Mouse (Mus musculus) lung, embryonic 16.5 days (tissue): ENCODE measurements around the gene Tbc1d17. TPM values are rescaled to one million over a fixed set of nuclear protein-coding genes. Genes with fewer than 3 reads are reported as not detected.

ENCODE experiments used
- ATAC-seq: fragments of 200-750 bp; cut with Nextera tagmentation; 2 replicates; pipeline ENCODE4 v1.8.0; 2017; ENCODE audit warnings: low read depth, mild to moderate bottlenecking, moderate library complexity
- H3K27ac ChIP-seq: fragments of 300-500 bp; sonication (generic); 2 replicates; pipeline ENCODE4 v1.5.1; 2014; ENCODE audit warnings: mild to moderate bottlenecking, control low read depth, low read length
- H3K27me3 ChIP-seq: fragments of 300-500 bp; sonication (generic); 2 replicates; pipeline ENCODE4 v1.6.1; 2014; ENCODE audit warnings: low read depth, low read length, mixed read lengths; ENCODE audit not compliant: control insufficient read depth, insufficient read depth
- H3K36me3 ChIP-seq: fragments of 300-500 bp; sonication (generic); 2 replicates; pipeline ENCODE4 v1.6.1; 2014; ENCODE audit warnings: low read length; ENCODE audit not compliant: control insufficient read depth, insufficient read depth
- H3K4me1 ChIP-seq: fragments of 300-500 bp; sonication (generic); replicated peaks from 2 replicates; pipeline ENCODE4 v1.6.1; 2014; ENCODE audit warnings: low read length, mixed read lengths; ENCODE audit not compliant: control insufficient read depth, insufficient read depth
- H3K4me2 ChIP-seq: fragments of 300-500 bp; sonication (generic); 2 replicates; pipeline ENCODE4 v1.6.1; 2014; ENCODE audit warnings: low read depth, low read length, control low read depth
- H3K4me3 ChIP-seq: fragments of 300-500 bp; sonication (generic); 2 replicates; pipeline ENCODE4 v1.5.1; 2014; ENCODE audit warnings: mild to moderate bottlenecking, low read length, control low read depth
- H3K9ac ChIP-seq: fragments of 300-500 bp; sonication (generic); 2 replicates; pipeline ENCODE4 v1.6.1; 2014; ENCODE audit warnings: low read length, control low read depth
- H3K9me3 ChIP-seq: fragments of 300-500 bp; sonication (generic); 2 replicates; pipeline ENCODE4 v1.6.1; 2016; ENCODE audit warnings: low read length; ENCODE audit not compliant: control insufficient read depth
- WGBS: fragments of 180-500 bp; shearing (Covaris S2); extraction: QIAGEN DNeasy Blood & Tissue Kit; methylation state at CpG from one replicate; pipeline ENCODE4 v1.1.7; 2014; 5-methylcytosine and 5-hydroxymethylcytosine counted together
- polyA plus RNA-seq: library from polyadenylated mRNA; unstranded; fragments of >200 nt; fragmentation: Nextera tagmentation; extraction: Ambion mirVana; gene quantifications from 2 replicates; pipeline ENCODE4 v1.2.1, GENCODE M21; 2015

Tbc1d17 gene
- polyA plus RNA-seq, 1 experiment from 2014 or later: 84.4 TPM

DNA sequence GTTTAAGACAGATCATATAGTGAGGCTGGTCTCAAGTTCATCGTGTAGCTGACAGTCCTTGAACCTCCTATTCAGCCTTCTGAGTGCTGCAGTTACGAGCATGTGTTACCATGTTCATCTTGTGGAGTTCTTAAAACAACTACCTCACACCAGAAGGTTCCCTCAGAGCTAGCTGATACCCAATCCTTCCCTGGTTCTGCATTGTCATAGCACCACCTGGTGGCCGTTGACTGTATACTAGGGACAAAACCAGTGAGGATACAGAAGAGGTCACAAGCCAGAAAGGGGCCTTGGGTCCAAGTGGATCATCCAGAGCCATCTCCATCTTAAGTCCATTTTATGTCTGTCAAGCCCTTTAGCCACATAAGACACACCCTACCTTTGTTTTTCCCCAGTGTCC is 24.0 kb downstream of the Tbc1d17 start:
- H3K4me2 ChIP-seq: no peak overlapping the region
- peaks cover 13% of the 10 kb centered on the region for H3K4me1 ChIP-seq
- no peak overlapping the region for H3K9ac ChIP-seq
- H3K9me3 ChIP-seq: no peaks in the 10 kb centered on the region
- H3K36me3 ChIP-seq: peaks cover 13% of the 10 kb centered on the region
- H3K4me3 ChIP-seq: no peak overlapping the region
- 16% methylated on average over 3 of the region's 3 CpGs for WGBS
- no peak overlapping the region for H3K27ac ChIP-seq
- ATAC-seq: peak; percentile 46; the same call in 1 of the 2 replicates
- H3K27me3 ChIP-seq: no peaks in the 10 kb centered on the region

DNA sequence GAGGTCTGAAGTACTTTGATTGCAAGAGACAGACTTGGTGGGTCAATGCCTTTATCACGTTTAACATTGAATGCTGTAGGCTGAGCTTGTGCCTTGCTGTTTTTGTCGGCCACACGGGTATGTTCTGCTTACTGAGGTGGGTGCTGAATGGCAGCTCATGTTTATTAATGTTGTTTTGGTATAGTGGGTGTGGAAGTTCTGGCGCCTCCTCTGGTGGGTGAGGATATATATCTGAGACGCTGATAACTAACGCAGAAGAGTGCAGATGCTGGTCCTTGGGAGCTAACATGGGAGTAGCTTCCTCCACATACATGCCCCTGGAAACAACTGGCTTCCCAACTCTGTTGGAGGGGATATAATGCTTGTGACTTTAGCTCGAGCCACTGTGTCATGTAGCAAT is 25.5 kb downstream of the Tbc1d17 start:
- Histone ChIP-seq H3K9me3 (no peaks in the 10 kb centered on the region), H3K9ac (no peak overlapping the region), H3K27ac (no peak overlapping the region), H3K27me3 (no peaks in the 10 kb centered on the region), H3K4me3 (no peak overlapping the region), H3K4me1 (peaks cover 25% of the 10 kb centered on the region), H3K4me2 (no peak overlapping the region), H3K36me3 (no peaks in the 10 kb centered on the region; the same call in 1 of the 2 replicates)
- WGBS: 43% methylated on average over 7 of the region's 7 CpGs
- ATAC-seq: no peak

DNA sequence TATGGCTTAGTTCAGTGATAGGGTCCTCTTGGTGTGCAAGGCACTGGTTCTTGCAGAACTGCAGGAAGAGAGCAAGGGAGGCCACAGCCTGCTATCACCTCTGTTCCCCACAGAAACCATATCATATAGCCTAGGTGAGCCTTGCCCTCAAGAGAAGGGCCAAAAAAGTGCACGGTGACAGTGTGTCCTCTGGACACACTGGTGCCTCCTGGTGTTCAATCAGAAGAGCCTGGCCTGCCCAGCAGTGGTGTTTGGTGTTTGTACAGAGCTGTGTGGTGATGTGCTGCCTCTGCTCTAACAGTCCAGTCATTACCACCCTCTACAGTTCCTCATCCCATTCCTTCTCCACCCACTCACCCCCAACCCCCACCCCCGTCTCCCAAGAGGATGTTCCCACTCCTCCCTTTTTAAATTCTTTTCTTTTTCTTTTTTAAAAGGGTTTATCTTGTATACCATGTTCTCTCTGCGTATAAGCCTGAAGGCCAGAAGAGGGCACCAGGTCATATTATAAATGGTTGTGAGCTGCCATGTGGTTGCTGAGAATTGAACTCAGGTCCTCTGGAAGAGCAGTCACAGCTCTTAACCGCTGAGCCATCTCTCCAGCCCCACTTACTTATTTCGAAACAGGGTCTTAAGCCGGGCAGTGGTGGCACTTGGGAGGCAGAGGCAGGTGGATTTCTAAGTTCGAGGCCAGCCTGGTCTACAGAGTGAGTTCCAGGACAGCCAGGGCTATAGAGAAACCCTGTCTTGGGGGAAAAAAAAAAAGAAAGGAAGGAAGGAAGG is 27.0 kb downstream of the Tbc1d17 start:
- H3K36me3 ChIP-seq: no peaks in the 10 kb centered on the region; the same call in 1 of the 2 replicates
- no peak overlapping the region for H3K27ac ChIP-seq
- H3K4me1 ChIP-seq: peaks cover 35% of the 10 kb centered on the region
- no peaks in the 10 kb centered on the region for H3K27me3 ChIP-seq
- H3K4me2 ChIP-seq: no peak overlapping the region
- ATAC-seq: no peak
- no peak overlapping the region for H3K9ac ChIP-seq
- no peak overlapping the region for H3K4me3 ChIP-seq
- WGBS: 76% methylated on average over 7 of the region's 7 CpGs
- H3K9me3 ChIP-seq: no peaks in the 10 kb centered on the region

DNA sequence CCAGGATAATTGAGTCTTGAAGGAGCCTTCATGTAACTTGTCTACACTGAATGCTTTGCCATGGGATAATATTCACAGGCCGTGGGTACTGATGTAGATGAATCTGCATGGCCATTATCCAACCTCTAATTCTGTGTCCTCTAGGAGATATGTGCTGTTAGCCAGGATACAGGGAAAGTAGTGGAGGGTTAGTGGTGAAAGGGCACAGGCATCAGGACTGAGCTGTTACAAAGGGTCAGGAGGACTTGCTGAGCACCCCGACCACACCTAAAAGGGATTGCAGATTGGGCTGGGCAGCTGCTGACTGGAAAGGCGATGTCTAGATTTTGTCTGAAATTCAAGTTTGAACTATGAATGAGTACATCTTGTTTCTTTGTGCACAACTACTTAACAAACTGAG is 28.4 kb downstream of the Tbc1d17 start:
- Histone ChIP-seq H3K36me3 (no peaks in the 10 kb centered on the region), H3K9me3 (no peaks in the 10 kb centered on the region), H3K27me3 (no peaks in the 10 kb centered on the region), H3K9ac (no peak overlapping the region), H3K27ac (no peak overlapping the region), H3K4me2 (no peak overlapping the region), H3K4me3 (no peak overlapping the region), H3K4me1 (peaks cover 35% of the 10 kb centered on the region)
- no peak for ATAC-seq
- 74% methylated on average over 3 of the region's 3 CpGs for WGBS

DNA sequence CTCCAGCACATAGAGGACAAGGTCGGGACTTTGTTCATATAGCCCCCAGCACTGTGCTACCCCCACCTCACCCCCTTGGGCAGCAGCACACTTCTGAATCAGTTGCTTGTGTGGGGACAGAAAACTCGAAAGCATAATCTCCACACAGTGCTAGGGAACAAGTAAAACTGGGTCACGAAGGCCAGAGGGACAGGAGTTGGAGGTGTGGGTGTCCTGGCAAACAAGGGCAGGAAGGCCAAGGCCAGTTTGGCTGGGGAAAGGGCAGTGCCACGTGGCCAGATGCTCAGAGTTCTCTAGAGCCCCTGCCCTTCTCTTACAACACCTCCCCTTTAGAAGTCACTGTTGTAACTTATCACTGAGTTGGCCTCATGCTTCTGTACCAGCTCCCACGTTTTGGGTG is 29.0 kb downstream of the Tbc1d17 start:
- Histone ChIP-seq H3K36me3 (no peaks in the 10 kb centered on the region), H3K4me1 (peaks cover 39% of the 10 kb centered on the region), H3K27me3 (no peaks in the 10 kb centered on the region), H3K9me3 (no peaks in the 10 kb centered on the region), H3K9ac (no peak overlapping the region), H3K27ac (no peak overlapping the region), H3K4me2 (no peak overlapping the region), H3K4me3 (no peak overlapping the region)
- 46% methylated on average over 5 of the region's 5 CpGs for WGBS
- ATAC-seq: no peak

DNA sequence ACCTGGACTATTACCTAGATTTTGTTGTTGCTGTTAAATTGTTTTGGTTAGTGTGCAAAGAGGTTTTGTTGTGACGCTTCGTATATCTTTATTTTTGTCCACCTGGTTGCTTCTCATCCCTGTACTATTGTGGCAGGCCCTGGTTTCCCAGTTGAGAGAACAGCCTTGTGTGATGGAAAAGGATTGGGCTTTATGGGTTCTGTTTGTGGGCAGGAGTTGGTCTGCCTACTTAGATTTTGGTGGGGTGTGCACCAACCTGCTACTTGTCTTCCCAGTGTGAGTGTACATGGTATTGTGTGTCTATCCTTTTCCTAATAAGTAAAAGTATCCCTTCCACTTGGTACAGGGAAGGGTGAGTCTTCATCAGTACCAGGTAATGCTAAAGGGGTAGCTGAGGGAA is 29.5 kb downstream of the Tbc1d17 start:
- Histone ChIP-seq H3K4me2 (peak overlapping the region; percentile 88; the same call in 1 of the 2 replicates), H3K9ac (no peak overlapping the region), H3K9me3 (no peaks in the 10 kb centered on the region), H3K4me3 (no peak overlapping the region), H3K36me3 (no peaks in the 10 kb centered on the region), H3K4me1 (peaks cover 37% of the 10 kb centered on the region), H3K27ac (no peak overlapping the region), H3K27me3 (no peaks in the 10 kb centered on the region)
- no peak for ATAC-seq
- 81% methylated on average over 2 of the region's 2 CpGs for WGBS

DNA sequence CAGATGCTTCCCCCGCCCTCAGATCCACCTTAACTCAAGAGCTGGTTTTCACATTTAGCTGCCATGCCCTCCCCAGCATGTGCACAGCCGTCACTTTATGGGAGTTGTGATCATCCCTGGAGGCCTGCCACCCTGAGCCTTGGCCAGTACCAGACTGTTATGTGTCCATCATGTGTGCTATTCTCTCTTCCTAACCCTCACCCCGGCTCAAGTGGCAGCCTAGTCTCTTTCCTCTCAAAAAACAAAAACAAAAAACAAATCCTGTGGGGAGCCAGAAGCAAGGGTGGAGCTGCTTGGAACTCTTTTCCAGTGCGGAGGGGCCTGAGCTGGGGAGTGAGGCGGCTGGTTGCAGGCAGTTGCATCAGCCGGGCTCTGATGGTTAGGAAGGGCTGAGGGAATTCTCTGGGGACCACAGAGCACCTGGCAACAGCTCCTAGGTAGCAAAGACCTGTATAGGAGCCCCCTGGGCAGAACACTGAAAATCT is 30.1 kb downstream of the Tbc1d17 start:
- Histone ChIP-seq H3K9ac (peak overlapping the region; percentile 54), H3K36me3 (peaks cover 3% of the 10 kb centered on the region; the same call in 1 of the 2 replicates), H3K27ac (peak overlapping the region; percentile 27; the same call in 1 of the 2 replicates), H3K27me3 (no peaks in the 10 kb centered on the region), H3K4me1 (peaks cover 36% of the 10 kb centered on the region), H3K4me3 (peak overlapping the region; percentile 83), H3K4me2 (peak overlapping the region; percentile 88), H3K9me3 (no peaks in the 10 kb centered on the region)
- ATAC-seq: no peak
- WGBS: 35% methylated on average over 6 of the region's 6 CpGs

DNA sequence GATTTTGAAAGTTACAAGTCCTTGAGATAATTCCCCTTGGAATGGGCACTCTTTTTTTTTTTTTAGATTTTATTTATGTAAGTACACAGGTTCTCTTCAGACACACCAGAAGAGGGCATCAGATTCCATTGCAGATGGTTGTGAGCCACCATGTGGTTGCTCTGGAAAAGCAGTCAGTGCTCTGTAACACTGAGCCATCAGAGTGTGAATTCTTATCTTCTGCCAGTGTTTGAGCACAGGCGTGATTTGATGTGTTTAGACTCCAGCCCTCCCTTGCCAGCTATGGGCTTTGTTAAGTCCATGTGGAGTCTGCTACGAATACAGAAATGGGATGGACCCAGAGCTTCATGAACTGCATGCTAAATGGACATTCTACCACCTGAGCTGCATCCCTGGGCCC is 30.7 kb downstream of the Tbc1d17 start:
- no peak overlapping the region; the same call in 1 of the 2 replicates for H3K27ac ChIP-seq

DNA sequence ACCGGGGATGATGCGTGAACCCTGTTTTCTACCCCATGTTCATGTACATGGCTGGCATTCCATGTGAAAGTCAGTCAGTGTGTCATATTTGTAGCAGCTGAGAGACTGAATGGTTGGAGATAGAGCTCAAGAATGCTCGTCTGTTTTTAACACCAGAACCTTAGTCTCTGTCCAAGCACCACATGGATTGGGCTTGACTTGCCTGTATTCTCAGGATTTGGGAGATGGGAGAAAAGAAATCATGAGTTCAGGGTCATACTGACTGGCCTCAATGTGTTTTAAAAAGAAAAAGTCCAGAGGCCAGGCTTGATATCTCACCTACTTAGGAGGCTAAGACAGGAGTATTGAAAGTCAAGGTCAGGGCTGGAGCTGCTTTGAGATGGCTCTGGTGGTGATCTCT is 31.4 kb downstream of the Tbc1d17 start:
- H3K9me3 ChIP-seq: no peaks in the 10 kb centered on the region
- no peaks in the 10 kb centered on the region for H3K27me3 ChIP-seq
- peak overlapping the region; percentile 96 for H3K9ac ChIP-seq
- peak overlapping the region; percentile 97 for H3K27ac ChIP-seq
- no peak for ATAC-seq
- 15% methylated on average over 3 of the region's 3 CpGs for WGBS
- peaks cover 7% of the 10 kb centered on the region for H3K36me3 ChIP-seq
- H3K4me1 ChIP-seq: peaks cover 32% of the 10 kb centered on the region
- H3K4me2 ChIP-seq: peak overlapping the region; percentile 88
- peak overlapping the region; percentile 83 for H3K4me3 ChIP-seq

More for the DNA sequence above, 30.7 kb downstream of the Tbc1d17 start:
- ATAC-seq: no peak
- Histone ChIP-seq H3K9ac (peak overlapping the region; percentile 96), H3K9me3 (no peaks in the 10 kb centered on the region), H3K4me3 (peak overlapping the region; percentile 83), H3K4me2 (peak overlapping the region; percentile 88), H3K27me3 (no peaks in the 10 kb centered on the region), H3K36me3 (peaks cover 7% of the 10 kb centered on the region), H3K4me1 (peaks cover 32% of the 10 kb centered on the region)
- 15% methylated on average over 2 of the region's 2 CpGs for WGBS
